Mouse (Mus musculus): Measurements from ENCODE around the gene Nyap1.

The Nyap1 gene

GRCm38 (mm10) chr5:137689974-137690373, 51.4 kb downstream of the Nyap1 start:
- DNase-seq = no peak

- no peak for DNase-seq
These were observed 55.1 kb downstream of the Nyap1 start for GRCm38 (mm10) chr5:137686127-137686790.

- no peak for DNase-seq
These were observed 55.8 kb downstream of the Nyap1 start for GRCm38 (mm10) chr5:137685653-137686052.

- peak; percentile 100 for DNase-seq
These were observed 56.9 kb downstream of the Nyap1 start, which contains the start of gene Agfg2 for GRCm38 (mm10) chr5:137684294-137685123. TSS of gene Agfg2 (minus strand) at chr5:137684726.

- DNase-seq = no peak
These were observed 57.8 kb downstream of the Nyap1 start for GRCm38 (mm10) chr5:137683388-137684293.

GRCm38 (mm10) chr5:137682526-137682925, 58.9 kb downstream of the Nyap1 start:
- DNase-seq = peak; percentile 32

Measured in layer of hippocampus, adult 9-11 months (tissue).